Mouse (Mus musculus): ENCODE measurements at regions not wholly inside any gene's neighbourhood (a gene's known extent, or its start where the extent isn't known, plus 50 kb on each side); places are given as distances from the start of the nearest gene placed in this dataset.

GRCm38 (mm10) chr12:107833001-107833400 lies 170.4 kb downstream of the Bcl11b start:
- no peak for DNase-seq (ENCODE audit: low spot score in 2 of 2)

GRCm38 (mm10) chr12:107834512-107834911 lies 168.9 kb downstream of the Bcl11b start:
- no peak for DNase-seq (ENCODE audit: low spot score in 2 of 2)

- no peak for DNase-seq (ENCODE audit: low spot score in 2 of 2)
Observed at GRCm38 (mm10) chr12:107837741-107838140, 165.7 kb downstream of the Bcl11b start.

- DNase-seq (ENCODE audit: low spot score in 2 of 2): peak in 1 of 2 experiments; percentile 10
Observed at GRCm38 (mm10) chr12:107844631-107845030, 158.8 kb downstream of the Bcl11b start.

- no peak for DNase-seq (ENCODE audit: low spot score in 2 of 2)
Observed at GRCm38 (mm10) chr12:107850591-107850990, 152.8 kb downstream of the Bcl11b start.

DNA sequence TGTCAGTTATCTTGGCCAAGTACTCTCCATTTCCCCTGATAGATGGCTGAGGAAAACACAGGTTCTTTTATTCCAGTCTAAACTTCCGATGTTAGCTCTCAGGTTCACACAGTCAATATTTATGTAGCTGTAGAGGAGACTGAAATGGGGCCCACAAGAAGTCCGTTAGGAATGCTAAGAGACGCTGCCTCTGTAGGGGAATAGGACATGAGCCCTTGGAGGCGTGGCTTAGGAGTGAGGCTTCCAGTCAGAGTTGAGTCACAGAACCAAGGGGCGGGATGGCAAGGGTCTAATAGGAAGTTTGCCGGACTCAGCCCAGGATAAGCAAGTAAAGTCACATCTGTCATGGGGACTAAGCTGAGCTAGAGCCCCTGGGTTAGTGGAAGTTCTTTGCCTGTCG lies 150.5 kb downstream of the Bcl11b start:
- DNase-seq (ENCODE audit: low spot score in 2 of 2): no peak

DNA sequence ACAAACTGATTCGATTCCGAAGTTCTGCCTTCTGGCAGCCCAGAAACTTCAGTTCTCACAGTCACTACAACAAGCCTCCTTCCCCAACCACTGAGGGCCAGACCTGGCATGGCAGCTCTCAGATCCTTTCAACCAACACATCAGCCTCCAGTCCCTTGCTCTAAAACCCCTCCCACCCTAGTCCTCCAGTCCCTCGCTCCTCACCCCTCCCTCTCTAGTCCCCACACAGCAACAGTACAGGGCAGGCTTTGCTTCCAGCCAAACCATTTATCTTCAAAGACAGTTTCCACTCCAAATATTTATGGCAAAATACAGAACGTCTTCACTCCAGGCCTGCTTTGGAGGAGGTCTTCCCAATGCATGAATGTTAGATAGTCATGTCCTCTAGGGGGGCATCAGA lies 147.9 kb downstream of the Bcl11b start:
- no peak for DNase-seq (ENCODE audit: low spot score in 2 of 2)

DNA sequence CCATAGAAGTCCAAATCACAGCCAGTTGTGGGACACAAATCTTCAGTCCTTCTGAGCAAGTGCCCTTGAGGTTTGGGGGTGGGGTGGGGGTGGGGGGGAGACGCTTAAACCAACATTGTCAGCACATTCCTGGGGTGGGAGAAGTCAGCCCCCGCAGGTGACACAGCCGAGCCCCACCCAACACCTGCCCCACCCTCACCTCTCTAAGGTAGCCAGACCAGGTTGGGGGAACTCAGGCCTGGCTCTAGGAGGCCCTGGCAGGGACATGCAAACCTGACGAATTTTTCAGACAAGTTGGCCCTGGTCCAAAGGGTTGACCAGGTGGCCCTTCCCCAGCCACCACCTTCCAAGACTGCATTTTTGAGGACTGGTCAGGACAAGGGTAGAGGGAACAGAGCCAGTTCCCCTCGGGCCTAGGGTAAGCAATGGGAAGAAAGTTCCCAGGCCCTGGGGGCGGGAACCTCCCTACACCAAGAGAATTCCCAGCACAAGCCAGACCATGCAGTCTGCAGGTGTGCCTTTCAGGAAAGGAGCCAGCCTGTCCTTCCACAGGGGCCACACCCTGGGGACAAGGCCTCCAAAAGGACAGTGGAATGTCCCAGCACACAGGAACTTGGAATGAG lies 146.9 kb downstream of the Bcl11b start:
- DNase-seq (ENCODE audit: low spot score in 2 of 2): no peak

DNA sequence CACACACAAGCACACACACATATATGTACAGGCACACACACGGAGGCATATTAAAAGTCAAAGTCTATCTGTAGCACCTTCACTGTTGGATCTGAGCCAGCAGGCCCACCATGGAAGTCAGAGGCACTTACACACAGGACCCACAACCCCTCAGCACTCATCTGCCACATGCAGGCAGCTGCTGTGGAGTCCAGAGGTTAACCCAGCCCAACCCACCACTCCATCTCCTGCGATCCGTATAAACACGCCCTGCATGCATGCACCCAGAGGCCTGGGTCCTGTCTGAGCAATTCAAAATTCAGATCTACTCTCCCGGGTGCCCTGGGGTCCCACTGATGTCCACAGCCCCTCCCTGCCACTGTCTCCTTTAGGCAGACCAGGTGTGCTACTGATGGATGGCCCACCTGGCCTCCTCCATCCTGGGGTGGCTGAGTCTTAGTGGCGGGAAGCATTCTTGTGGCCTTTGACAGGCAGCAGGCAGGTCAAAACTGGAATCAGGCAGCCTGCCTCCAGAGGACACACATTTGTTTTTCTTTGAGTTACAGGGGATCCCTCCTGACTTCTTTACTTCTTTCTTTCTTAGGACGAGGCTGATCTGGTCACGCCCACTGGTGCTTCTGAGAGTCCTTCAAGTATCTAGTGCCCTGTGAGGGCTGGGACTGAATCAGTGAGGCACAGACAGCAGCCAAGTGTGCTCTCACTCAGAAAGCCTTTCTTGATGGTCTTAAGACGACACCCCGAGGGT lies 144.7 kb downstream of the Bcl11b start:
- no peak for DNase-seq (ENCODE audit: low spot score in 2 of 2)

DNA sequence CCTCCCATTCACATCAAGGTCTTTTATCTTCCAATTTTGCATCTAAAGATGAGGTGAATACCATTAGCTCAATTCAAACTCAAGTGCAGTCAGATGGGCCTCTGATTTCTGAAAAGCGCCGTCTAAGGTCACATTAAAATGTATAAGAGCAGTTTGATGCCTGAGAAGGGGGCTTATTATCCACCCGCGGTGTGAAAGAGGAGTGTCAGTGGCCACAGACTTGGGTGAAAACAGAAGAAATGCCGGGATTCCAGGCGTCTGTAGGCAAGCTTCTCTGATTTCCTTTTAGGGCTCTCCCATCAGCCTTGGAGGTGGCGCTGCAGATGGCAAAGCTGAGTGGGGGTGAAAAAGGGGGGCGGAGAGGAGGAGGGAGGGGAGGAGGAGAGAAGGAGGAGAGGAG lies 143.7 kb downstream of the Bcl11b start:
- DNase-seq (ENCODE audit: low spot score in 2 of 2): no peak

DNA sequence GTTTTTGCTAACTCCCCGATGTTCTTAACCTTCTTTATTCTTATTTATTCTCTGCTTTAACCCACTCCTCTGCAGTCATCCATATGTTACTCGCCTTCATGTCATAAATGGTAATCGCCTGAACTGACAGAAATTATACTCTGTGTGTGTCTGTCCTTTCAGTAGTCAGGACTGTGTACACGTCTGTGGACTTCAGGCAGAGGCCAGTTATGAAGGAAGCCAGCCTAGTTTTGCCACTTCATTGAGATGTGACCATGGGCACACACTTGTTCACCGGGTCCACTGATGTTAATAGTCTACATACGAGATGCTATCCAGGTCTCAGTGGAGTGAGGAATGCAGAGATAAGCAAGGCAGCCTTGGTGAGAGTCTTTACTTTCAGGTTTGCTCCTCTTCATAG lies 143.0 kb downstream of the Bcl11b start:
- DNase-seq (ENCODE audit: low spot score in 2 of 2): no peak

All from frontal cortex, postnatal 14 days (tissue).